Mouse (Mus musculus) CH12F3 (cell line): ENCODE measurements around the gene Gm8237.
"Not testable (repeated sequence)": the region's sequence is repeated elsewhere in the genome, so short reads cannot be mapped to it uniquely, and the experiment has no call there.

ENCODE experiments used
- in situ Hi-C: fragments of 300-500 bp; cut with MboI; formaldehyde crosslinking; loops from 2 replicates; pipeline ENCODE4 v1.14.3; 2020; ENCODE audit warnings: low sequenced_read_pairs

The Gm8237 gene

GRCm38 (mm10) chr14:5880241-5880640 is at the start of gene Gm8237:
Gm8237 (minus strand) TSS chr14:5880382.
- in situ Hi-C loops = not testable (repeated sequence)

GRCm38 (mm10) chr14:5923276-5923675 is 43.1 kb upstream of the Gm8237 start:
- in situ Hi-C loops = not testable (repeated sequence)

- in situ Hi-C loops = not testable (repeated sequence)
Measured at GRCm38 (mm10) chr14:5918330-5918942, 38.3 kb upstream of the Gm8237 start.

- in situ Hi-C loops = not testable (repeated sequence)
Measured at GRCm38 (mm10) chr14:5913701-5914100, 33.5 kb upstream of the Gm8237 start.

- in situ Hi-C loops = not testable (repeated sequence)
Measured at GRCm38 (mm10) chr14:5879791-5880190, 391 bp downstream of the Gm8237 start.

GRCm38 (mm10) chr14:5879136-5879535 is 1.0 kb downstream of the Gm8237 start:
- in situ Hi-C loops = not testable (repeated sequence)

GRCm38 (mm10) chr14:5855911-5856310 is 24.3 kb downstream of the Gm8237 start:
- in situ Hi-C loops = not testable (repeated sequence)

GRCm38 (mm10) chr14:5830229-5830628 is 50.0 kb downstream of the Gm8237 start, which contains the start of gene Gm3424:
Gm3424 (minus strand) TSS chr14:5830329.
- in situ Hi-C loops = not testable (repeated sequence)

GRCm38 (mm10) chr14:5812699-5813356 is 67.4 kb downstream of the Gm8237 start:
- in situ Hi-C loops = not testable (repeated sequence)
